Mouse (Mus musculus): ENCODE results near the gene Kat2b.

DNA sequence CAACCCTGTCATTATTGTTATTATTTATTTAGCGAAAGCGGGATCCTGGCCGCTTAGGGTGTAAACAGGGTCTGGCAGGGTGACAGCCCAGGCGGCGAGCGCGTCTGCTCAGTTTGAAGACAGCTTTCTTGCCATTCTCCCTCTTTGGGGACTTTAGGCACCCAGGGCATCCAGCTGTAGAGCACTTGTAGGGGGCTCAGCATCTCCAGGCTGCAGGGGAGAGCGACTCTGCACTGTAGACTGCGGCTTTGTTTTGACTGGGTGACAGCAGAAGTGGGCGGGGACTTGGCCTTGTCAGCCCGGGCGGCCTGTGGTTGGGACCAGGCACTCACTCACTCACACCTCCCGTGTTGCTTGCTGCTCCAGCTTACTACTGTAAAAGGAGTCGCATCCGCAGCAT lies 1.5 kb downstream of the Kat2b start:
- TF ChIP-seq CTCF (IDR thresholded peaks at IDR 0.05; ENCODE audit: low read depth, low read length) (no peak), POLR2A (IDR thresholded peaks at IDR 0.05; ENCODE audit: borderline replicate concordance, low read depth, low read length) (no peak)

All from bone marrow macrophage, adult 2 months (primary cell).